Mouse (Mus musculus) embryonic facial prominence, embryonic 11.5 days (tissue): ENCODE results near the gene Samhd1. TPM values are rescaled to one million over a fixed set of nuclear protein-coding genes. Genes with fewer than 3 reads are reported as not detected.
A peak's percentile ranks its signal among the peaks of the same experiment; 100 is the strongest.

ENCODE experiments used
- ATAC-seq: fragments of 200-750 bp; cut with Nextera tagmentation; replicated peaks from 2 replicates; pipeline ENCODE4 v1.8.0; 2017; ENCODE audit warnings: low read depth; ENCODE audit not compliant: insufficient number of reproducible peaks, low FRiP score, low TSS enrichment
- DNase-seq: peaks from one replicate; pipeline ENCODE4 v3.0.0-alpha.2; 2015; ENCODE audit warnings: low spot score
- H3K27ac ChIP-seq: fragments of 300-500 bp; sonication (generic); replicated peaks from 2 replicates; pipeline ENCODE4 v1.5.1; 2014; ENCODE audit warnings: mild to moderate bottlenecking, low read depth, low read length, control low read depth
- H3K27me3 ChIP-seq: fragments of 300-500 bp; sonication (generic); 2 replicates; pipeline ENCODE4 v1.6.1; 2014; ENCODE audit warnings: mild to moderate bottlenecking, low read length, moderate library complexity, mixed read lengths; ENCODE audit not compliant: control insufficient read depth, insufficient read depth
- H3K36me3 ChIP-seq: fragments of 300-500 bp; sonication (generic); replicated peaks from 2 replicates; pipeline ENCODE4 v1.6.1; 2014; ENCODE audit warnings: low read depth, mild to moderate bottlenecking, low read length, moderate library complexity, mixed read lengths; ENCODE audit not compliant: control insufficient read depth, insufficient read depth
- H3K4me1 ChIP-seq: fragments of 300-500 bp; sonication (generic); 2 replicates; pipeline ENCODE4 v1.6.1; 2014; ENCODE audit warnings: low read length, mixed read lengths; ENCODE audit not compliant: control insufficient read depth, insufficient read depth
- H3K4me2 ChIP-seq: fragments of 300-500 bp; sonication (generic); 2 replicates; pipeline ENCODE4 v1.6.1; 2014; ENCODE audit warnings: low read depth, mild to moderate bottlenecking, control low read depth, low read length, moderate library complexity
- H3K4me3 ChIP-seq: fragments of 300-500 bp; sonication (generic); 2 replicates; pipeline ENCODE4 v1.5.1; 2014; ENCODE audit warnings: low read depth, low read length, control low read depth
- H3K9ac ChIP-seq: fragments of 300-500 bp; sonication (generic); replicated peaks from 2 replicates; pipeline ENCODE4 v1.6.1; 2014; ENCODE audit warnings: mild to moderate bottlenecking, control low read depth, low read length
- H3K9me3 ChIP-seq: fragments of 300-500 bp; sonication (generic); replicated peaks from 2 replicates; pipeline ENCODE4 v1.6.1; 2016; ENCODE audit warnings: mild to moderate bottlenecking, low read length, inconsistent platforms, mixed read lengths; ENCODE audit not compliant: control insufficient read depth
- WGBS: fragments of 180-500 bp; shearing (Covaris S2); extraction: QIAGEN DNeasy Blood & Tissue Kit; methylation state at CpG from one replicate; pipeline ENCODE4 v1.1.7; 2014; 5-methylcytosine and 5-hydroxymethylcytosine counted together
- polyA plus RNA-seq: library from polyadenylated mRNA; unstranded; fragments of >200 nt; fragmentation: Nextera tagmentation; extraction: Ambion mirVana; gene quantifications from 2 replicates; pipeline ENCODE4 v1.2.1, GENCODE M21; 2014

Gene Samhd1
- polyA plus RNA-seq, 1 experiment from 2014 or later: 34.0 TPM

GRCm38 (mm10) chr2:157087536-157088317, 47.3 kb downstream of the Samhd1 start:
- no peak overlapping the region for H3K4me3 ChIP-seq
- H3K9ac ChIP-seq: no peak overlapping the region
- no peaks in the 10 kb centered on the region for H3K9me3 ChIP-seq
- no peak overlapping the region for H3K27ac ChIP-seq
- H3K4me2 ChIP-seq: no peak overlapping the region
- H3K27me3 ChIP-seq: no peaks in the 10 kb centered on the region
- DNase-seq (no peak), ATAC-seq (no peak)
- no peaks in the 10 kb centered on the region for H3K4me1 ChIP-seq
- H3K36me3 ChIP-seq: no peaks in the 10 kb centered on the region
- WGBS: 75% methylated on average over 14 of the region's 14 CpGs

GRCm38 (mm10) chr2:157086796-157087195, 48.3 kb downstream of the Samhd1 start, which contains the start of gene Tldc2:
Gene Tldc2, plus strand, starts transcription at chr2:157087055.
- no peak within 1 kb of the TSS for H3K9ac ChIP-seq
- WGBS: 86% methylated on average over 8 of the region's 8 CpGs
- no peak within 1 kb of the TSS for H3K4me2 ChIP-seq
- no peaks in the 10 kb centered on the region for H3K9me3 ChIP-seq
- no peak within 1 kb of the TSS for H3K4me3 ChIP-seq
- H3K4me1 ChIP-seq: no peaks in the 10 kb centered on the region
- no peaks in the 10 kb centered on the region for H3K27me3 ChIP-seq
- ATAC-seq (no peak), DNase-seq (no peak)
- no peaks in the 10 kb centered on the region for H3K36me3 ChIP-seq
- H3K27ac ChIP-seq: no peak within 1 kb of the TSS

- WGBS: 89% methylated on average over 7 of the region's 7 CpGs
- H3K27me3 ChIP-seq: no peaks in the 10 kb centered on the region
- no peak overlapping the region for H3K4me2 ChIP-seq
- no peak overlapping the region for H3K4me3 ChIP-seq
- DNase-seq: no peak
- no peaks in the 10 kb centered on the region for H3K4me1 ChIP-seq
- no peaks in the 10 kb centered on the region for H3K9me3 ChIP-seq
- H3K27ac ChIP-seq: no peak overlapping the region
- no peaks in the 10 kb centered on the region for H3K36me3 ChIP-seq
- ATAC-seq: no peak
- no peak overlapping the region for H3K9ac ChIP-seq
These were observed 50.1 kb downstream of the Samhd1 start for GRCm38 (mm10) chr2:157084831-157085585.

GRCm38 (mm10) chr2:157081960-157082359, 53.1 kb downstream of the Samhd1 start:
- ATAC-seq: no peak
- H3K4me2 ChIP-seq: no peak overlapping the region
- H3K27ac ChIP-seq: no peak overlapping the region
- H3K36me3 ChIP-seq: no peaks in the 10 kb centered on the region
- H3K4me3 ChIP-seq: no peak overlapping the region
- no peak overlapping the region for H3K9ac ChIP-seq
- no peak for DNase-seq
- WGBS: 34% methylated on average over 7 of the region's 7 CpGs
- H3K27me3 ChIP-seq: no peaks in the 10 kb centered on the region
- no peaks in the 10 kb centered on the region for H3K9me3 ChIP-seq
- peaks cover 4% of the 10 kb centered on the region for H3K4me1 ChIP-seq

GRCm38 (mm10) chr2:157081331-157081730, 53.7 kb downstream of the Samhd1 start:
- no peak for ATAC-seq
- peaks cover 7% of the 10 kb centered on the region for H3K4me1 ChIP-seq

GRCm38 (mm10) chr2:157079701-157080180, 55.3 kb downstream of the Samhd1 start:
- peak overlapping the region; percentile 99 for H3K9ac ChIP-seq
- H3K9me3 ChIP-seq: no peaks in the 10 kb centered on the region
- DNase-seq (no peak), ATAC-seq (no peak)
- H3K4me2 ChIP-seq: peak overlapping the region; percentile 85
- peaks cover 16% of the 10 kb centered on the region for H3K4me1 ChIP-seq
- no peaks in the 10 kb centered on the region for H3K36me3 ChIP-seq
- peak overlapping the region; percentile 91 for H3K4me3 ChIP-seq
- H3K27ac ChIP-seq: peak overlapping the region; percentile 98
- H3K27me3 ChIP-seq: no peaks in the 10 kb centered on the region
- WGBS: 9% methylated on average over 16 of the region's 16 CpGs

More at GRCm38 (mm10) chr2:157081331-157081730, 53.7 kb downstream of the Samhd1 start:
- Histone ChIP-seq H3K27ac (no peak overlapping the region), H3K9me3 (no peaks in the 10 kb centered on the region), H3K36me3 (no peaks in the 10 kb centered on the region), H3K27me3 (no peaks in the 10 kb centered on the region), H3K4me3 (no peak overlapping the region), H3K9ac (no peak overlapping the region), H3K4me2 (no peak overlapping the region)
- no peak for DNase-seq
- WGBS: 91% methylated on average over 8 of the region's 8 CpGs

- peaks cover 16% of the 10 kb centered on the region for H3K4me1 ChIP-seq
- peak within 1 kb of the TSS; percentile 85 for H3K4me2 ChIP-seq
These were observed 56.0 kb downstream of the Samhd1 start, which contains the start of gene Soga1 for GRCm38 (mm10) chr2:157078793-157079700. Gene Soga1, minus strand, starts transcription at chr2:157079254.

More at GRCm38 (mm10) chr2:157078793-157079700, 56.0 kb downstream of the Samhd1 start, which contains the start of gene Soga1:
- WGBS: under 1% methylated on average over 91 of the region's 136 CpGs
- Histone ChIP-seq H3K36me3 (no peaks in the 10 kb centered on the region), H3K4me3 (peak within 1 kb of the TSS; percentile 91), H3K27me3 (no peaks in the 10 kb centered on the region), H3K9ac (peak within 1 kb of the TSS; percentile 99), H3K27ac (peak within 1 kb of the TSS; percentile 98), H3K9me3 (no peaks in the 10 kb centered on the region)
- ATAC-seq (peak; percentile 90), DNase-seq (peak; percentile 92)
